Mouse (Mus musculus) cortical plate, adult 2 months (tissue): ENCODE data around the gene Tmprss6. TPM values are rescaled to one million over a fixed set of nuclear protein-coding genes. Genes with fewer than 3 reads are reported as not detected.

ENCODE experiments used
- H3K27ac ChIP-seq: fragments of 200-500 bp; 2 replicates; pipeline ENCODE4 v1.5.1; 2012; ENCODE audit warnings: low read length, control low read depth, inconsistent platforms; ENCODE audit not compliant: insufficient read depth
- H3K4me1 ChIP-seq: fragments of 200-500 bp; 2 replicates; pipeline ENCODE4 v1.6.1; 2011; ENCODE audit warnings: low read length; ENCODE audit not compliant: control insufficient read depth, insufficient read depth
- H3K4me3 ChIP-seq: fragments of 200-500 bp; 2 replicates; pipeline ENCODE4 v1.5.1; 2011; ENCODE audit warnings: mild to moderate bottlenecking, low read length, control low read depth; ENCODE audit not compliant: insufficient read depth
- CTCF ChIP-seq: fragments of 200-500 bp; IDR thresholded peaks from 2 replicates; pipeline ENCODE4 v1.5.1; 2011; ENCODE audit warnings: mild to moderate bottlenecking, control low read depth, low read length; ENCODE audit not compliant: insufficient read depth; ENCODE audit errors: extremely low read depth
- POLR2A ChIP-seq: fragments of 200-500 bp; IDR thresholded peaks from 2 replicates; pipeline ENCODE4 v1.6.1; 2011; ENCODE audit warnings: mild to moderate bottlenecking, low read length, control low read depth; ENCODE audit not compliant: insufficient read depth; ENCODE audit errors: extremely low read depth
- polyA plus RNA-seq: library from polyadenylated mRNA; depleted of rRNA; stranded (reverse); fragments of >200 nt; gene quantifications from 2 replicates; pipeline ENCODE4 v1.2.3, GENCODE M21; 2012

The Tmprss6 gene
- polyA plus RNA-seq, 1 experiment, result 0.04 TPM

- no peak overlapping the region for H3K4me3 ChIP-seq
- H3K27ac ChIP-seq, result no peak overlapping the region
- no peaks in the 10 kb centered on the region for H3K4me1 ChIP-seq
- TF ChIP-seq CTCF (no peak), POLR2A (no peak)
These were observed 40.0 kb upstream of the Tmprss6 start for GRCm38 (mm10) chr15:78508443-78508842.

- TF ChIP-seq CTCF (no peak), POLR2A (no peak)
- Histone ChIP-seq H3K4me1 (no peaks in the 10 kb centered on the region), H3K27ac (no peak overlapping the region), H3K4me3 (no peak overlapping the region)
These were observed 37.1 kb upstream of the Tmprss6 start for GRCm38 (mm10) chr15:78505541-78505940.

GRCm38 (mm10) chr15:78504816-78505215 is 36.4 kb upstream of the Tmprss6 start:
- Histone ChIP-seq H3K4me3 (no peak overlapping the region), H3K4me1 (no peaks in the 10 kb centered on the region), H3K27ac (no peak overlapping the region)
- no peak for TF ChIP-seq CTCF
- TF ChIP-seq POLR2A, result no peak

- TF ChIP-seq CTCF (no peak), POLR2A (no peak)
- Histone ChIP-seq H3K4me1 (no peaks in the 10 kb centered on the region), H3K4me3 (no peak overlapping the region), H3K27ac (no peak overlapping the region)
These were observed 35.6 kb upstream of the Tmprss6 start for GRCm38 (mm10) chr15:78504013-78504412.

GRCm38 (mm10) chr15:78502437-78503132 is 34.2 kb upstream of the Tmprss6 start:
- no peak overlapping the region for H3K4me3 ChIP-seq
- no peak overlapping the region for H3K27ac ChIP-seq
- no peaks in the 10 kb centered on the region for H3K4me1 ChIP-seq
- TF ChIP-seq CTCF (no peak), POLR2A (no peak)

DNA sequence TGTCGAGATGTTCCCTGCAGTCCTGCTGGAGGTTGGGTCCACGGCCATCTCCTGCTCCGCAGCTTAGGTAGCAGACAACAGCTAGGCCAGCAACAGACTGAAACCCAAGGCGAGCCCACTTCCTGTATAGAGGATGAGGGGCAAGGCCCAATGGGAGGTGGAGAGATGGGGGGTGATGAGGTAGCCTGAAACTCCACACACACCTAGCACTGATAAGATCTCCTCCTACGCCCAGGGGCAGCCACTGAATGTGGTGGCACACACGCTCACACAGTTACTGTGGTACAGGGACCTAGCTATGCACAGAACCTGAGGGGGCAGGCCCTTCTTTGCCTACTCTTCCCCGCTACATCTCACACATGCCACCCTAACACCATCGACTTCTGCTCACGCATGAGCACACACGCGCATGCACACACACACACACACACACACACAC is 26.6 kb upstream of the Tmprss6 start, which contains the start of gene Il2rb:
Gene Il2rb, minus strand, starts transcription at position 304 of the 439 bp plus-strand sequence.
- TF ChIP-seq CTCF (no peak), POLR2A (no peak)
- no peak within 1 kb of the TSS for H3K4me3 ChIP-seq
- no peaks in the 10 kb centered on the region for H3K4me1 ChIP-seq
- H3K27ac ChIP-seq, result no peak within 1 kb of the TSS

DNA sequence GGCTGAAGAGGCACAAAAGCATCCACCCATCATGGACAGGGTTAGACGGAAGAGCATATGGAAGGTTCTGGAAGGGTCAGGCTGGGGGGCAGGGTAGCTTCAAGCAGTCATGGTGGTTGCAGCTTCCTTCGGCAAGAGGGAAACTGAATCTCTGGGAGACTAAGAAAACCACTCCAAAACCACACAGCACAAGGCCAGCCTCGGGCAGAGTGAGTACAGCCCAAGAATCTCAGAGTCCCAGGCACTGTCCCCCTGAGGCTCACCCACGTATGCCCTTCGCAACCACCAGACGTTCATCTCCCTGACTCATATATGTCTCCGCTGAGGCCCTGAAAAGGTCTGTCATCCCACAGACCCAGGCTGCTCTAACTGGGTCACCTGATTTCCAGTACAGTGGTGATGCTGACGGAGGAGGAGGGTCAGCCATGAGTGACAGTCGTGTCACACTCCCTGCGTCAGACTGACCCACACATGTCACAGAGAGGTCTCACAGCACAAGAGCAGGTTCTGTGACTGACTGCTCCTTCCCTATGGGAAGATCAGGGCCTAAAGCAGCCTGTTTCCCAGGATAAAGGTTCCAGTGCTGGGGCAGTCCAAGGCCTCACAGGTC is 25.1 kb upstream of the Tmprss6 start:
- Histone ChIP-seq H3K27ac (no peak overlapping the region), H3K4me1 (no peaks in the 10 kb centered on the region), H3K4me3 (no peak overlapping the region)
- TF ChIP-seq CTCF (no peak), POLR2A (no peak)

DNA sequence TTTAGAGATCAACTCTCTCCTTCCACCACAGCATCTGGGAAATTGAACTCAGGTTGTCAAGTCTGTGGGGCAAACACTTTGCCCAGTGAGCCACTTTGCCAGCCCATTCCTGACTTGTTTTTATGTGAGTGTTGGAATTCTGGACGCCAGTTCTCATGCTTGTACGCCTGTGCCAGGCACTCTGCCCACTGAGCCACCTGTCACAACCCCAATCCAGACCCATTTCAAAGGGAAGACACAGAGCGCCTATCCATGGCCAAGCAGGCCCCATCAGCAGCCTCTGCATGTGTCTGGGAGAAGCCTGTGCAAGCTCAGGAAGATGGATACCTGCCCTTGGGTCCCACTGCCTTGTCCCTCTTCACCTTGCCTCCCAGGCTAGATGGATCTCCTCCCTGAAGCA is 22.9 kb upstream of the Tmprss6 start:
- no peaks in the 10 kb centered on the region for H3K4me1 ChIP-seq

GRCm38 (mm10) chr15:78489906-78490305 is 21.5 kb upstream of the Tmprss6 start:
- no peak for TF ChIP-seq POLR2A
- no peak for TF ChIP-seq CTCF
- H3K4me3 ChIP-seq, result no peak overlapping the region

More for the DNA sequence above, 22.9 kb upstream of the Tmprss6 start:
- no peak for TF ChIP-seq POLR2A
- no peak for TF ChIP-seq CTCF
- H3K27ac ChIP-seq, result no peak overlapping the region
- H3K4me3 ChIP-seq, result no peak overlapping the region

DNA sequence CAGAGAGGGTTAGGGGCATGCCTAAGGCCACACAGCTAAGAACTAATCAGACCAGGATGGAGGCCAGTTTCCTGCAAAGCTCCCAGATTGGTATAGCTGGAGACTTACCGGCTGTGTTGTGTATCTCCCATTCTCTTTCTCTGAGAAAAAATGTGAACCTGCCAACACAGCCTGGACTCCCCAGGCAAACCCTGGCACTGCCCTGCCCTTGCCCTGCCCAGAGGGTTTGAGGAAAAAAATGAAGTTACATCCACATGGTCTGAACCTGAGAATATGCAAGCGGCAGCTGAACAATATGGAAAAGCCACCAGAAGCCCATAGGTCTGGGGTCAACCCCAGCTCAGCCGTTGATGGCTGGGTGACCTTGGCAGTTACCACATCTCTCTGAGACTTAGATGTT is 20.8 kb upstream of the Tmprss6 start:
- Histone ChIP-seq H3K4me1 (no peaks in the 10 kb centered on the region), H3K4me3 (no peak overlapping the region), H3K27ac (no peak overlapping the region)
- TF ChIP-seq POLR2A, result no peak
- no peak for TF ChIP-seq CTCF

More at GRCm38 (mm10) chr15:78489906-78490305, 21.5 kb upstream of the Tmprss6 start:
- Histone ChIP-seq H3K4me1 (no peaks in the 10 kb centered on the region), H3K27ac (no peak overlapping the region)
